Mouse (Mus musculus): Measurements from ENCODE around the gene Casc4.
"Not testable (repeated sequence)": the region's sequence is repeated elsewhere in the genome, so short reads cannot be mapped to it uniquely, and the experiment has no call there.

Casc4 gene

GRCm38 (mm10) chr2:121909975-121910374 is 43.2 kb downstream of the Casc4 start:
- ATAC-seq (ENCODE audit: insufficient number of reproducible peaks, low FRiP score, low TSS enrichment), result no peak

GRCm38 (mm10) chr2:121916047-121916970 is 49.5 kb downstream of the Casc4 start:
- ATAC-seq (ENCODE audit: insufficient number of reproducible peaks, low FRiP score, low TSS enrichment), result no peak

- not testable (repeated sequence) for ATAC-seq (ENCODE audit: insufficient number of reproducible peaks, low FRiP score, low TSS enrichment)
These were observed 70.9 kb downstream of the Casc4 start for GRCm38 (mm10) chr2:121937624-121938023.

GRCm38 (mm10) chr2:121943364-121943763 is 76.6 kb downstream of the Casc4 start:
- ATAC-seq (ENCODE audit: insufficient number of reproducible peaks, low FRiP score, low TSS enrichment), result no peak

GRCm38 (mm10) chr2:121954971-121955656 is 88.3 kb downstream of the Casc4 start:
- no peak for ATAC-seq (ENCODE audit: insufficient number of reproducible peaks, low FRiP score, low TSS enrichment)

GRCm38 (mm10) chr2:121955765-121956223 is 89.0 kb downstream of the Casc4 start, which contains the start of the genes Ctdspl2 and Mageb3:
TSS of gene Ctdspl2 (plus strand) at chr2:121956001.
TSS of gene Mageb3 (minus strand) at chr2:121956092.
- peak; percentile 94 for ATAC-seq (ENCODE audit: insufficient number of reproducible peaks, low FRiP score, low TSS enrichment)

- ATAC-seq (ENCODE audit: insufficient number of reproducible peaks, low FRiP score, low TSS enrichment), result peak; percentile 83
These were observed 89.7 kb downstream of the Casc4 start for GRCm38 (mm10) chr2:121956224-121957018.

GRCm38 (mm10) chr2:121957216-121957792 is 90.5 kb downstream of the Casc4 start:
- ATAC-seq (ENCODE audit: insufficient number of reproducible peaks, low FRiP score, low TSS enrichment), result no peak
